Mouse (Mus musculus): ENCODE data around the gene Gm960.

DNA sequence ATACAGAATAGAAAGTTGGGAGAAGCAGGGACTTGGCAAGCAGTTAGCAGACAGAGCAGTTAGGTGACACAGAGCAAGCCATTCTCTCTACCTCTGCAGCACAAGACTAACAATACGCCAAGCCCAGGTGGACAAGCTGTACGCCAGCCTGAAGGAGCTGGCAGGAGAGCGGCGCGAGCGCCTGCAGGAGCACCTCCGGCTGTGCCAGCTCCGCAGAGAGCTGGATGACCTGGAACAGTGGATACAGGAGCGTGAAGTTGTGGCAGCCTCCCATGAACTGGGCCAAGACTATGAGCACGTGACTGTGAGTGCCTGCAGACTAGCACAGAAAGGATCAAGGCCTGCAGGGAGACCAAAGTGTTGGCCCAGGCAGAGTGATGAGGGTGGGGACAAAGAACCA lies 47.2 kb upstream of the Gm960 start:
- TF ChIP-seq POLR2A (IDR thresholded peaks at IDR 0.05; ENCODE audit: low read depth, low read length) (no peak), CTCF (IDR thresholded peaks at IDR 0.05; ENCODE audit: extremely low read depth, insufficient read length, insufficient replicate concordance, low read depth, low read length) (no peak)
